Mouse (Mus musculus) stomach, postnatal 0 days (tissue): ENCODE data around the gene Prkce. TPM values are rescaled to one million over a fixed set of nuclear protein-coding genes. Genes with fewer than 3 reads are reported as not detected.

Experiments
- ATAC-seq: fragments of 200-750 bp; cut with Nextera tagmentation; 2 replicates; pipeline ENCODE4 v1.8.0; 2017; ENCODE audit not compliant: low FRiP score, low TSS enrichment
- DNase-seq: peaks from one replicate; pipeline ENCODE4 v3.0.0-alpha.2; 2016; ENCODE audit warnings: low spot score
- H3K27ac ChIP-seq: fragments of 300-500 bp; sonication (generic); replicated peaks from 2 replicates; pipeline ENCODE4 v1.5.1; 2014; ENCODE audit warnings: mild to moderate bottlenecking, control low read depth
- H3K27me3 ChIP-seq: fragments of 300-500 bp; sonication (generic); 2 replicates; pipeline ENCODE4 v1.6.1; 2014; ENCODE audit warnings: low read length; ENCODE audit not compliant: control insufficient read depth, insufficient read depth
- H3K36me3 ChIP-seq: fragments of 300-500 bp; sonication (generic); 2 replicates; pipeline ENCODE4 v1.6.1; 2014; ENCODE audit warnings: low read length, mixed read lengths; ENCODE audit not compliant: control insufficient read depth, insufficient read depth
- H3K4me1 ChIP-seq: fragments of 300-500 bp; sonication (generic); replicated peaks from 2 replicates; pipeline ENCODE4 v1.6.1; 2014; ENCODE audit warnings: antibody characterized with exemption; ENCODE audit not compliant: control insufficient read depth, insufficient read depth
- H3K4me2 ChIP-seq: fragments of 300-500 bp; sonication (generic); replicated peaks from 2 replicates; pipeline ENCODE4 v1.6.1; 2014; ENCODE audit warnings: low read depth, mild to moderate bottlenecking, control low read depth, moderate library complexity
- H3K4me3 ChIP-seq: fragments of 300-500 bp; sonication (generic); 2 replicates; pipeline ENCODE4 v1.5.1; 2014; ENCODE audit warnings: low read depth, low read length, control low read depth
- H3K9ac ChIP-seq: fragments of 300-500 bp; sonication (generic); 2 replicates; pipeline ENCODE4 v1.6.1; 2014; ENCODE audit warnings: mild to moderate bottlenecking, low read length, control low read depth, mixed read lengths
- H3K9me3 ChIP-seq: fragments of 300-500 bp; sonication (generic); 2 replicates; pipeline ENCODE4 v1.6.1; 2016; ENCODE audit warnings: low read length; ENCODE audit not compliant: control insufficient read depth
- CTCF ChIP-seq: IDR thresholded peaks from 2 replicates; pipeline ENCODE4 v1.5.1; 2016; ENCODE audit warnings: antibody characterized with exemption, low read depth, mild to moderate bottlenecking, moderate library complexity
- EP300 ChIP-seq: optimal IDR thresholded peaks from 2 replicates; pipeline ENCODE3; 2016; ENCODE audit warnings: antibody characterized with exemption
- WGBS: fragments of 180-500 bp; shearing (Covaris S2); extraction: QIAGEN DNeasy Blood & Tissue Kit; methylation state at CpG from one replicate; pipeline ENCODE4 v1.1.7; 2014; 5-methylcytosine and 5-hydroxymethylcytosine counted together
- polyA plus RNA-seq: library from polyadenylated mRNA; unstranded; fragments of >200 nt; fragmentation: Nextera tagmentation; extraction: Ambion mirVana; gene quantifications from 2 replicates; pipeline ENCODE4 v1.2.1, GENCODE M21; 2015

Prkce gene
- polyA plus RNA-seq, 1 experiment from 2014 or later, result 3.4 TPM

- no peak overlapping the region for H3K27ac ChIP-seq
- TF ChIP-seq EP300, result no peak
- no peak for TF ChIP-seq CTCF
- no peak overlapping the region for H3K4me3 ChIP-seq
- H3K27me3 ChIP-seq, result no peaks in the 10 kb centered on the region
- DNase-seq (no peak), ATAC-seq (no peak)
- 77% methylated on average over 3 of the region's 3 CpGs for WGBS
- H3K36me3 ChIP-seq, result no peaks in the 10 kb centered on the region
- no peaks in the 10 kb centered on the region for H3K9me3 ChIP-seq
- H3K9ac ChIP-seq, result no peak overlapping the region
- H3K4me1 ChIP-seq, result no peaks in the 10 kb centered on the region
- H3K4me2 ChIP-seq, result no peak overlapping the region
Measured at GRCm38 (mm10) chr17:86705236-86705635, 537.7 kb downstream of the Prkce start.

- no peak for ATAC-seq
- WGBS, result 71% methylated on average over 1 of the region's 1 CpGs
- TF ChIP-seq EP300, result no peak
- no peak for TF ChIP-seq CTCF
- Histone ChIP-seq H3K27me3 (no peaks in the 10 kb centered on the region), H3K9me3 (no peaks in the 10 kb centered on the region), H3K36me3 (no peaks in the 10 kb centered on the region), H3K4me1 (no peaks in the 10 kb centered on the region), H3K4me3 (no peak overlapping the region), H3K4me2 (no peak overlapping the region), H3K27ac (no peak overlapping the region), H3K9ac (no peak overlapping the region)
- no peak for DNase-seq
Measured at GRCm38 (mm10) chr17:86706467-86706866, 538.9 kb downstream of the Prkce start.

Other genes with a start within 250 kb of the Prkce start
- gene Srbd1, start 22.6 kb upstream of the Prkce start, polyA plus RNA-seq, result 4.4 and 5.0 TPM in 2 replicates